Mouse (Mus musculus): ENCODE results near the gene Ppme1. TPM values are rescaled to one million over a fixed set of nuclear protein-coding genes. Genes with fewer than 3 reads are reported as not detected.

Ppme1 gene
- polyA plus RNA-seq, 1 experiment from 2014 or later, result 140 TPM

- WGBS, result 8% methylated on average over 17 of the region's 17 CpGs
- no peak for ATAC-seq (ENCODE audit: low read depth)
- H3K4me3 ChIP-seq, result peak overlapping the region; percentile 82
- peak overlapping the region; percentile 70 for H3K9ac ChIP-seq
- H3K27me3 ChIP-seq, result no peaks in the 10 kb centered on the region
- no peaks in the 10 kb centered on the region for H3K9me3 ChIP-seq
- peaks cover 34% of the 10 kb centered on the region for H3K4me1 ChIP-seq (replicated peaks)
- peak overlapping the region; percentile 85 for H3K27ac ChIP-seq (replicated peaks)
- H3K36me3 ChIP-seq, result peaks cover 25% of the 10 kb centered on the region
- peak overlapping the region; percentile 64 for H3K4me2 ChIP-seq
These were observed 409 bp upstream of the Ppme1 start for GRCm38 (mm10) chr7:100372452-100372980.

- 0 out of 2 replicates have a peak, but pooled peaks cover 4% of the 10 kb centered on the region for H3K36me3 ChIP-seq
- H3K9me3 ChIP-seq, result no peaks in the 10 kb centered on the region
- no peak overlapping the region for H3K4me3 ChIP-seq
- no peak overlapping the region for H3K27ac ChIP-seq (replicated peaks)
- H3K27me3 ChIP-seq, result no peaks in the 10 kb centered on the region
- WGBS, result 44% methylated on average over 6 of the region's 6 CpGs
- no peak overlapping the region for H3K4me2 ChIP-seq
- ATAC-seq (ENCODE audit: low read depth), result no peak
- peaks cover 18% of the 10 kb centered on the region for H3K4me1 ChIP-seq (replicated peaks)
- no peak overlapping the region for H3K9ac ChIP-seq
These were observed 7.2 kb downstream of the Ppme1 start for GRCm38 (mm10) chr7:100364888-100365287.

- H3K36me3 ChIP-seq, result 0 out of 2 replicates have a peak, but pooled peaks cover 4% of the 10 kb centered on the region
- H3K9ac ChIP-seq, result no peak overlapping the region
- 87% methylated on average over 2 of the region's 2 CpGs for WGBS
- H3K9me3 ChIP-seq, result no peaks in the 10 kb centered on the region
- H3K4me1 ChIP-seq (replicated peaks), result peaks cover 5% of the 10 kb centered on the region
- H3K4me2 ChIP-seq, result no peak overlapping the region
- no peak overlapping the region for H3K4me3 ChIP-seq
- H3K27ac ChIP-seq (replicated peaks), result no peak overlapping the region
- no peaks in the 10 kb centered on the region for H3K27me3 ChIP-seq
- no peak for ATAC-seq (ENCODE audit: low read depth)
These were observed 8.9 kb downstream of the Ppme1 start for GRCm38 (mm10) chr7:100363162-100363561.

- no peak for ATAC-seq (ENCODE audit: low read depth)
- Histone ChIP-seq H3K27me3 (no peaks in the 10 kb centered on the region), H3K27ac (replicated peaks) (no peak overlapping the region), H3K36me3 (peaks cover 8% of the 10 kb centered on the region), H3K4me3 (no peak overlapping the region), H3K4me1 (replicated peaks) (no peaks in the 10 kb centered on the region), H3K9me3 (no peaks in the 10 kb centered on the region), H3K4me2 (no peak overlapping the region), H3K9ac (no peak overlapping the region)
These were observed 14.3 kb downstream of the Ppme1 start for GRCm38 (mm10) chr7:100357856-100358255.

- H3K4me2 ChIP-seq, result no peak overlapping the region
- H3K9me3 ChIP-seq, result no peaks in the 10 kb centered on the region
- peaks cover 12% of the 10 kb centered on the region for H3K36me3 ChIP-seq
- H3K27ac ChIP-seq (replicated peaks), result no peak overlapping the region
- no peaks in the 10 kb centered on the region for H3K27me3 ChIP-seq
- H3K4me1 ChIP-seq (replicated peaks), result no peaks in the 10 kb centered on the region
- no peak overlapping the region for H3K4me3 ChIP-seq
- H3K9ac ChIP-seq, result no peak overlapping the region
- WGBS, result 94% methylated on average over 1 of the region's 1 CpGs
- ATAC-seq (ENCODE audit: low read depth), result no peak
These were observed 15.3 kb downstream of the Ppme1 start for GRCm38 (mm10) chr7:100356768-100357167.

- no peaks in the 10 kb centered on the region for H3K27me3 ChIP-seq
- no peak for ATAC-seq (ENCODE audit: low read depth)
- H3K4me3 ChIP-seq, result no peak overlapping the region
- H3K9ac ChIP-seq, result no peak overlapping the region
- H3K4me2 ChIP-seq, result no peak overlapping the region
- no peaks in the 10 kb centered on the region for H3K4me1 ChIP-seq (replicated peaks)
- H3K36me3 ChIP-seq, result peaks cover 15% of the 10 kb centered on the region
- WGBS, result 82% methylated on average over 5 of the region's 5 CpGs
- H3K9me3 ChIP-seq, result no peaks in the 10 kb centered on the region
- H3K27ac ChIP-seq (replicated peaks), result no peak overlapping the region
These were observed 15.8 kb downstream of the Ppme1 start for GRCm38 (mm10) chr7:100356324-100356723.

GRCm38 (mm10) chr7:100354984-100355383 lies 17.1 kb downstream of the Ppme1 start:
- Histone ChIP-seq H3K27ac (replicated peaks) (no peak overlapping the region), H3K4me1 (replicated peaks) (no peaks in the 10 kb centered on the region), H3K9me3 (no peaks in the 10 kb centered on the region), H3K36me3 (peaks cover 21% of the 10 kb centered on the region), H3K9ac (no peak overlapping the region), H3K4me2 (no peak overlapping the region), H3K4me3 (no peak overlapping the region), H3K27me3 (no peaks in the 10 kb centered on the region)
- WGBS, result 92% methylated on average over 4 of the region's 4 CpGs
- no peak for ATAC-seq (ENCODE audit: low read depth)

GRCm38 (mm10) chr7:100335921-100336320 lies 36.2 kb downstream of the Ppme1 start:
- ATAC-seq (ENCODE audit: low read depth), result no peak
- peaks cover 94% of the 10 kb centered on the region for H3K36me3 ChIP-seq
- H3K4me1 ChIP-seq (replicated peaks), result no peaks in the 10 kb centered on the region
- H3K4me2 ChIP-seq, result no peak overlapping the region
- H3K27me3 ChIP-seq, result no peaks in the 10 kb centered on the region
- no peak overlapping the region for H3K9ac ChIP-seq
- WGBS, result 97% methylated on average over 2 of the region's 2 CpGs
- no peak overlapping the region for H3K4me3 ChIP-seq
- no peaks in the 10 kb centered on the region for H3K9me3 ChIP-seq
- no peak overlapping the region for H3K27ac ChIP-seq (replicated peaks)

- Histone ChIP-seq H3K9me3 (no peaks in the 10 kb centered on the region), H3K4me1 (replicated peaks) (no peaks in the 10 kb centered on the region), H3K27me3 (no peaks in the 10 kb centered on the region), H3K4me2 (no peak overlapping the region), H3K9ac (no peak overlapping the region), H3K36me3 (peaks cover 93% of the 10 kb centered on the region), H3K27ac (replicated peaks) (no peak overlapping the region), H3K4me3 (no peak overlapping the region)
- no peak for ATAC-seq (ENCODE audit: low read depth)
- 96% methylated on average over 3 of the region's 3 CpGs for WGBS
These were observed 40.8 kb downstream of the Ppme1 start for GRCm38 (mm10) chr7:100331269-100331668.

GRCm38 (mm10) chr7:100328636-100329035 lies 43.5 kb downstream of the Ppme1 start:
- no peaks in the 10 kb centered on the region for H3K9me3 ChIP-seq

GRCm38 (mm10) chr7:100327514-100327913 lies 44.6 kb downstream of the Ppme1 start:
- ATAC-seq (ENCODE audit: low read depth), result no peak
- H3K4me2 ChIP-seq, result no peak overlapping the region
- 86% methylated on average over 7 of the region's 7 CpGs for WGBS
- H3K4me3 ChIP-seq, result no peak overlapping the region
- no peak overlapping the region for H3K27ac ChIP-seq (replicated peaks)
- H3K9ac ChIP-seq, result no peak overlapping the region
- H3K36me3 ChIP-seq, result peaks cover 72% of the 10 kb centered on the region
- H3K4me1 ChIP-seq (replicated peaks), result no peaks in the 10 kb centered on the region
- H3K27me3 ChIP-seq, result no peaks in the 10 kb centered on the region
- no peaks in the 10 kb centered on the region for H3K9me3 ChIP-seq

More at GRCm38 (mm10) chr7:100328636-100329035, 43.5 kb downstream of the Ppme1 start:
- no peaks in the 10 kb centered on the region for H3K4me1 ChIP-seq (replicated peaks)
- H3K36me3 ChIP-seq, result peaks cover 82% of the 10 kb centered on the region
- H3K27me3 ChIP-seq, result no peaks in the 10 kb centered on the region
- H3K4me2 ChIP-seq, result no peak overlapping the region
- no peak for ATAC-seq (ENCODE audit: low read depth)
- H3K27ac ChIP-seq (replicated peaks), result no peak overlapping the region
- H3K4me3 ChIP-seq, result no peak overlapping the region
- H3K9ac ChIP-seq, result no peak overlapping the region
- WGBS, result 90% methylated on average over 4 of the region's 4 CpGs

- H3K36me3 ChIP-seq, result peaks cover 56% of the 10 kb centered on the region
- H3K4me3 ChIP-seq, result no peak overlapping the region
- WGBS, result 78% methylated on average over 6 of the region's 6 CpGs
- H3K9ac ChIP-seq, result no peak overlapping the region
- no peaks in the 10 kb centered on the region for H3K9me3 ChIP-seq
- H3K27ac ChIP-seq (replicated peaks), result no peak overlapping the region
- no peaks in the 10 kb centered on the region for H3K27me3 ChIP-seq
- no peak for ATAC-seq (ENCODE audit: low read depth)
- H3K4me1 ChIP-seq (replicated peaks), result no peaks in the 10 kb centered on the region
- no peak overlapping the region for H3K4me2 ChIP-seq
These were observed 46.6 kb downstream of the Ppme1 start for GRCm38 (mm10) chr7:100325482-100325881.

- no peak overlapping the region for H3K4me2 ChIP-seq
- no peak for ATAC-seq (ENCODE audit: low read depth)
These were observed 48.4 kb downstream of the Ppme1 start for GRCm38 (mm10) chr7:100323721-100324120.

More at GRCm38 (mm10) chr7:100323721-100324120, 48.4 kb downstream of the Ppme1 start:
- Histone ChIP-seq H3K36me3 (peaks cover 46% of the 10 kb centered on the region), H3K4me3 (no peak overlapping the region), H3K4me1 (replicated peaks) (no peaks in the 10 kb centered on the region), H3K9ac (no peak overlapping the region), H3K27me3 (no peaks in the 10 kb centered on the region), H3K27ac (replicated peaks) (no peak overlapping the region), H3K9me3 (no peaks in the 10 kb centered on the region)
- 92% methylated on average over 3 of the region's 3 CpGs for WGBS
